Mouse (Mus musculus) left cerebral cortex, adult 8-10 months (tissue): ENCODE measurements around the gene Otop3. TPM values are rescaled to one million over a fixed set of nuclear protein-coding genes. Genes with fewer than 3 reads are reported as not detected.
"Not testable (repeated sequence)": the region's sequence is repeated elsewhere in the genome, so short reads cannot be mapped to it uniquely, and the experiment has no call there.

Experiments used
- DNase-seq, 2 experiments: peaks; one replicate each; pipeline ENCODE4 v3.0.0; 2022; ENCODE audit warnings: low spot score in 2 of 2
- total RNA-seq, 4 experiments: library from RNA; stranded (reverse); gene quantifications; 2 replicates each; pipeline ENCODE4 v1.2.4; 2022

Otop3 gene
- total RNA-seq, 4 experiments from 2014 or later, result 0.26 TPM; not detected in 3

DNA sequence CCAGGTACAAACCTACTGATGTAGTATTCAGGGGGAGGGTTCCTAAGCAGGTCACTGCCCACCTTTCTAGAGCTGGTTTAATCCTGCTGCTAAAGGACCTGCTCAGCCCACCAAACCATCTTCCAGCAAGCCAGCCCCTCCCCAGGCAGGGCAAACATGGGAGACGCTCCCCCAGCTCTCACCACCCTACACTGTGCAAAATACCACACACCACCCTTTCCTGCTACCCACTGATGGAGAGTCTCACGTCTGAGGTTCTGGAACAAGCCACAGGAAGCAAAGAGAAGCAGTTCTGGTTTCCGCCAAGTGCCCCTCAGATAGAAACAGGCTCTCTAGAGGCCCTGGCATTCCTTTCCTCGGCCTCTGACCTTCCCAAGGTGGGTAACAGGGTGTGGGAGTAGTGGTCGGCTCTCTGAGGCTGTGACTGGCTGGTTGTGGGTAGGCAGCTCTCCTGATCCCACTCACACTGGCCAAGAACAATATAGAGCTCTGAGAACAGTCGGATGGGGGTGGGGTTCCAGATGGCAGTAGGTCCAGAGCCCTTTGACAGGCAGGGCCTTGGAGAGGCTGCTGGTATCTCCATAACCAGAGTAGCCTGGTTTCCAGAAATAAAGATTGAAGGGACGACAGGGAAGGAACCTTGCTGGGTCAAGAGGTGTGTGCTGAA is 31.6 kb downstream of the Otop3 start:
- DNase-seq, result no peak

DNA sequence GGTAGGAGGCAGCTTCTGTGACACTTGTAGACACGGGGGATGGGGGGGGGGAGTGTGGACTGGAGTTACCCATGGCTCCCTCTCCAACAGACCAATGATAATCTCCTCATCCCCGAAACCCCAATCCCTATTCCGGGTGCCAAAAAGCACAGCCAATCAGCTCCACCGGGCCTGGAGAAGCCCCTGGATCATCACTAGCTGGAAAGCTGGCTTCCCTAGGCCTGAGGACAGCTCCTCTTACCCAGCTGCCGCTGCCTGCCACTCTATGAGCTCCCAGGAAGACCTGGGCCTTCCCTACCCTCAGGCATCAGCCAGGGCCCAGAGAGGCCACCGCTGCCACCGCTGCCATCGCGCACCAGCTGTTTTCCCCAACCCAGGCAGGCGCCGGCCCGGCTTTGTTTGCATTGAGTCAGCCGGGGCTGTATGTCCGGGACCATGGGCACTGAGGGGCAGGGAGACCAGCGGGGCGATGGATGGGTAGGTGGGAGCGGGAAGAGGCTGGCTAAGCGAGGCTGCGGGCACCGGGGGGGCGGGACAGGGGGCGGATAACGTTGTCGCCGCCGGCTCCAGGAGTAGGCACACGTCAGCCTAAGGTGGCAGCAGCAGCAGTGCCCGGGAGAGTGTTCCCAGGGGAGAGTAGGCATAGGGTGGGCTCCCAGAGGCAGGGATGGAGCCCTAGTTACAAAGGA is 32.3 kb downstream of the Otop3 start:
- DNase-seq, result peak in 1 of 2 experiments; percentile 67

DNA sequence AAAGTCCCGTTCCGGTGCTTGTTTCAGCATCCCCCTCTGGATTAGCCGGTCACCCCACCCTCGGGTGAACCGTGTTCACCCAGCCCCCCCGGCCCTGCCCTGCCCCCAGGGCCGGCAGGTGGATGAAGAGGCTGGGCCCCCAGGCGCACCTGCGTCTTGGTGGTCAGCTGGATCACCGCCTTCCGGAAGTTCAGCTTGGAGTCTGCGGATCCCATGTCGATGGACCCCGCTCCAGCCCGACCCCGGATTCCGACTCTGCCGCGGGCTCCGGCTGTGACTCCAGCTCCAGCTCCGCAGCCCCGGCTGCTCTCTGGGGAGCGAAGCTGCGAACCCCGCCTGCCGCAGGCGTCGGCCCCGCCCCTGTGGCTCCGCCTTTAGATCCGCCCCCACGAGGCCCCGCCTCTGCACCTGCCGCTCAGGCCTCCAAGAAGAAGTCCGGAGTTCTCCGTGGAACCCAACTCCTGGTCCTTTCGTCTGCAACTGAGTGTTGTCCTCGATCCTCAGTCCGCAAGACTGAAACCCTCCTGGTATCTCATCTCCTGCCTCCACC is 32.9 kb downstream of the Otop3 start, which contains the start of gene Hid1:
Gene Hid1 (minus strand): TSS at position 362 of the 550 bp plus-strand sequence.
- DNase-seq, result peak; percentile 76 to 85

DNA sequence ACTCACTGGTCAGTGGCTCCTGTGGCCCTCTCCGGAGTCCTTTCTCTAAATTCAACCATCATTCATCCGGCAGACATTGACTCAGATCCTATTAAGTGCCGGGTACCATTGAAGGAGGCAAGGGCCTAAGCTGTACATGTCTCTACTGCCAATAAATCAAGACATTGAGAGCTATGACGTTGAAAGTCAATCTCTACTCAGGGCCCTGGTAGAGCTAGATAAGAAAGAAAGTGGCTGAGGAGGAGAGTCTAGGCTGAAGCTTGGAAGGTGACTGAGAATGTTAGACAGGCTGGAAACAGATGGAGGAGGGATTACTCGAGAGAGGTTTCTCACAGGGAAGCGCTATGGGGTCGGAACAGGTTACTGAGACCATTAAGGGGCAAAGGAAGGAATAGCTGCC is 35.8 kb downstream of the Otop3 start:
- no peak for DNase-seq

DNA sequence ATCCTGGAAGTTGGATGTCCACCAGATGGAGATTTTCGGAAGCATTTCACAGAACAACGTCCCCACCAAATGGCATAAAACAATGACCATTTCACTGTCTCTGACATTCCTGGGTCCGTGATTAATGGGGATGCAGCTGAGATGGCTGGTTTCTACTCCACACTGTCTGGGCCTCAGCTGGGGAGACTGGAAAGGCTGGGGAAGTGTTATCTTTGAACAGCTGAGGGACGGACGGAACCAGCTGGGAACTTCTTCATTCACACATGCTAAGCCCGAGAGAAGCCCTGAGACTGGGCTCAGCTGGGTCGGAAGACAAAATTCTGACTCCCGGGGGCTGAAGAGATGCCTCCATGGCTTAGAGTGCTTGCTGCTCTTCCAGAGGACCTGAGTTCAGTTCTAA is 36.8 kb downstream of the Otop3 start:
- DNase-seq, result no peak

DNA sequence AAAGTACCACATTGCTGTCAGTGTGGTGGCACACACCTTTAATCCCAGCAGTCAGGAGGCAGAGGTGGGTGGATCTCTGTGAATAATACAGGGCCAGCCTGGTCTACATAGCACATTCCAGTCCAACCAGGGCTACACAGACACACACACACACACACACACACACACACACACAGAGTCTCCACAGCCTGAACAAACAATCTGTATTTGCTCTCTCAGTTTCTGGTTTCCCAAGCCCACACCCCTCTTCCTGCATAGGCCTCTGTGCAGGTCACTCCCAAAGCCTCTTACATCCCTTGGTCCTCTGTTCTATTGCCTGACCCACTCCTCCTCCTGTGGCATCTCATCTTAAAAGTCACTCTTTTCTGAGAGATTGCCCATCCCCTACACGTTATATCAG is 37.5 kb downstream of the Otop3 start:
- DNase-seq, result no peak

DNA sequence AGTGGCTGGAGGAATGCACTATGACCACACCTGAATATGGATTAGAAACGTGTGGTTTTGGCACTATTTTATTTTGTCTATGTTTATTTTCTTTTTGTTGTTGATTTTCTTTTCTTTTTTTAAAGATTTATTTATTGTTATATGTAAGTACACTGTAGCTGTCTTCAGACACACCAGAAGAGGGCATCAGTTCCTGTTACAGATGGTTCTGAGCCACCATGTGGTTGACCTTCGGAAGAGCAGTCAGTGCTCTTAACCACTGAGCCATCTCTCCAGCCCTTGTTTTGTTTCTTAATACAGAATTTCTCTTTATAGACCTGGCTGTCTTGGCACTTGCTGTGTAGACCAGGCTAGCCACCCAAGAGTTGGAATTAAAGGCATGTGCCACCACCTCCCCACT is 38.2 kb downstream of the Otop3 start:
- no peak for DNase-seq

DNA sequence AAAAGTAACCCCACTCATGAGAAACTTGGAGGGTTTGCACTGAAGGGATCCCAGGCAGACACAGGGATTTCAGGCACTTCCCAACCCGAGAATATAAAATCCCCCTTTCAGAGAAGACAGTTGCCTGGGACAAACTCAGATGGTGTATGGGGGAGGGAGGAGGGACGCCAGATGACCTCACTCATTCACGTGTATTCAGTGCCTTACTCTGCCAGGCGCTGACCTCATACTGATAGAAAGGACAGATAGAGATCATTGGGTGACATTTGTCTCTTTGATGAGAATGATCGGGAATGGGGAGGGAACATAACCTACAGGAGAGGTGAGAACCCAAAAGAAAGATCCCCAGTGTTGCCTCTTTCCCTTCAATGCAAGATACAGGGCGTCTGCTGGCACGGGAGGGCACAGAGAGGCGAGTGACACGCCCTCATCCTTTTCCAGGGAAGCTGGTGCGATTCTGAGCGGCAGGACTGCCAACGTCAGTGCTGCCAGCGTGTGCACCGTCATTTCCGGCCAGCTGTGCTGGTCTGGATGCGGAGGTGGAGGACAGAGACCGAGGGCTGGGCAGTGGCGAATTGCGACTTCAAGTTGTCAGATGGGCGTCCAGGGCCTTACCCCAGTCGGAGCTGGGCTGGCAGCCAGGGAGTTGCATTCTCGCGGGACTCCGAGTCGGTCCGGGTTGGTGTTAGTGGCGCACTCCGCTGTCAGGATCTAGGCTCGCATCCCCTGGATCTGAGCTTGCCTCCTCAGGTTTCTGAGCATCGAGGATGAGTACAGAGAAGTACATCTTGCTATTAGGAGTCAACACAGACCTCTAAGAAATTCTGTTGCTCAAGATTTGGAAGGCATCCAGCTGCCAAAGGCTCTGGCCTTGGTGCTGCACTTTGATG is 39.5 kb downstream of the Otop3 start:
- DNase-seq, result peak; percentile 81 to 84

DNA sequence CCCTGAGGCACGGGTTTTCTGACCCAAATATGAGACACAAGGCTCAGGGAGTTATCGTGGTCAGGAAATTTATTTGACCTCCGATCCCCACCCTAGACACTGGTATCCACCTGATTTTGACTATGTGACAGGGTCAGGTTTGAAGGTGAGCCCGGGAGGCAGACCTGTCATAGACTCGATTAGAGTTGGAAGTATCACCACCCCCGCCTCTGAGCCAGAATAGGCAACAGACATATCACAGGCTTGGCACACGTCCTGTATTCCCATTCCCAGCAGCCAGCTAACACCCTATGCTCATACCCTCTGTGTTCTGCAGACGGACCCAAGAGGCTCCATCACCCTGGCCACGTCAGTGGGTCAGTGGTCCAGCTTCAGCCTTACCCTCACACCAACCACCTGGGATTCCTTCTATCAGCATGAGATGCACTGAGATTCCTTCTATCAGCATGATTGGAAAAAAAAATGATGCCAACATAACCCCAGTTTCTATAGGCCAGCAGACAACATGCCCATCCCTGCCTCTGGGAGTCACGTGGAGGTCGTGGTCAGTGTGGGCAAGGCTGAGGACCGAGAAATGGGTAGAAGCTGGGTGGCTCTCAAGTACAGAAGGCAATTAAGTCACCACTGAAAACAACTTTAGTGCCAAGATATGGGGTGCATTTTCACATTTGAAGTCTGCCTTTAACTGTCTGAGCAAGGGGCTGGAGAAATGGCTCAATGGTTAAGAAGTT is 40.3 kb downstream of the Otop3 start:
- peak in 1 of 2 experiments; percentile 76 for DNase-seq

DNA sequence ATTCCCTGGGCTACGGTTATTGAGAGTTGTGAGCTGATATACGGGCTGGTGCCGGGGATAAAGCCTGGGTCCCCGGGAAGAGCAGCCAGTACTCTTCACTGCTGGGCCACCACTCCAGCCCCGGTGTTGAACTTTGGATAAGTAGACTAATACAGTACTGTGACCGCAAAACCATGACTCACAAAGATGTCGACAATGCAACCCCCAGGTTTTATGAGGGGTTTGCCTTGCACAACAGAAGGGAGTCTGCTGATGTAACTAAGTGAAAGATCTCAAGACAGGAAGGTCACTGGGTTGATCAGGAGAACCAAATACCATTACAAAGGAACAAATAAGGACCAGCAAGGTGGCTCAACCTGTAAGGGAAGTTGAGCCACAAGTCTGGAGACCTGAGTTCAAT is 42.2 kb downstream of the Otop3 start:
- DNase-seq, result no peak

DNA sequence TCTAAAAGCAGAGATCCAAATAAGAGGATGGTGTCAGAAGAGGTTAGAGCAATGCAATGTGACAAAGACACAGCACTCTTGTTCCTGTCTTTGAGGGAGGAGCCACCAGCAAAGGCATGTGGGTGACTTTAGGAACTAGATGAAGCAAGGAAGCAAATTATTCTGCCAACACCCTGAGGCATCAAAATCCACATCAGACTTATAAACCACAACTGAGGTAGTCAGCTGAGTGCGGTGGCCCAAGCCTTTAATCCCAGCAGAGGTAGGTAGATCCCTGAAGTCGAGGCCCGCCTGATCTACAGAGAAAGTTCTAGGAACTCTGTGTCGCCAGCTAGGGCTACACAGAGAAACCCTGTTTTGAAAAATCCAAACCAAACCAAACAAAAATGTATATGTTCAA is 42.7 kb downstream of the Otop3 start:
- DNase-seq, result no peak

DNA sequence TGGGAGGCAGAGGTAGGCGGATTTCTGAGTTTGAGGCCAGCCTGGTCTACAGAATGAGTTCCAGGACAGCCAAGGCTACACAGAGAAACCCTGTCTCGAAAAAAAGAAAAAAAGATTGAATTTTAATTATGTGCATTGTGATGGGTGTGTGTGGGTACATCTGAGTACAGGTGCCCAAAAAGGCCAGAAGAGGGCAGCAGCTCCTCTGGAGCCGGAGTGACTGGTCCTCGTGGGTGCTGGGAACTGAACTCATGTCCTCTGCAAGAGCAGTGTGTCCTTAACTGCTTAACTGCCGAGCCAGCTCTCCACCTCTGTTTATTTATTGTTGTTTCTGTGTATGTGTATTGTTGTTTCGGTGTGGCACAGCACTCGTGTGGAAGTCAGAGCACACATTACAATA is 43.3 kb downstream of the Otop3 start:
- no peak for DNase-seq

DNA sequence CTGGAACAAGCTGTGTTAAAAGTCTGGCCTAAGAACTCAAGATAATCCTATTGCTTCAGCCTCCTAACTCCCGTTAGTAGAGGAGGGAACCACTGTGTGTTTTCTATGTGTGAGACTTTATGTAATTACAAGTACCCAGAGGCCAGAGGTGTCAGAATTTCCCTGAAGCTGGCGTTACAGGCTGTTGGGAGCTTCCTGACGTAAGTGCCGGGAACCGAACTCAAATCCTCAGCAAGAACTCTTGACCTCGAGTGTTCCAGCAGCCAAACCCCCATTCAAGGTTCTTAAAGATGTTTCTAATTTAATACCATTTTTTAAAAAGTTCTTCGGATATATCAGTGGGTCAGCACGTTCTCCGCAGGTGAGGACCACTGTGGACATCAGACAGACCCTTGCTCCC is 46.7 kb downstream of the Otop3 start:
- DNase-seq, result no peak

DNA sequence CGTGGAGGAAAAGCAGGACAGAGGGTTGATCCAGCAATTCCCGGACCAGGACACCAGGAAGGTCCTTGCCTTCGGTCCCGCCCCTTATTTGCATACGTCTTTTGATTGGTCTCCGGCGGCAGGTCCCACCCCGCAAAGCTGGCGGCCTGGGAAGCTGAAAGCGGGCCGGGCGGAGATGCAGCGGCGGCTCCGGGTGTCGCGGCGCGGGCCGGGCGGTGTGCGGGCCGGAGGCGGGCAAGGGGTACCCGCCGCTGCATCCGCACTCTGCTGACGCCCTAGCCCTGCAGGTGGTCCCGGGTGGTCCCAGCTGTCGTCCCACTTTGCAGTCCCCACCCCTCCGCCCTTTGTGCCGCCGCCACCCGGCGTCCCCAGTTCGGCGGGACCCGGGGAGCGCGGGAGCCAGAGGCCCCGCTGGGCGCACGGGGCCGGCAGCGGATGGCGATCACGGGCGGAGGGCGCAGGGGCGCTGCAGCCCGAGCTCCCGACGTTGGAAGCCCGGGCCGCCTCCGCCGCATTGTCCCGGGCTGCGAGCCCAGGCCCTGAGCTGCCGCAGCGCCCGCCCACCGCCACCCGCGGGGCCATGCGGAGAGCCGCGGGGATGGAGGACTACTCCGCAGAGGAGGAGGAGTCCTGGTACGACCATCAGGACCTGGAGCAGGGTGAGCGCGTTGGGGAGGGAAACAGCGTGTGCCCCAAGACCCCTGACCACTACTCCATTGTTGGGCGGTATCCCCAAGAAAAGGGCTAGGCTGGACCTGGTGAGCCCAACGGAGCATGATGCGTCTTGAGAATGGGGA is 47.4 kb downstream of the Otop3 start, which contains the start of gene Cdr2l:
Gene Cdr2l (plus strand): TSS at position 174 of the 797 bp plus-strand sequence.
- DNase-seq, result peak; percentile 72 to 82

DNA sequence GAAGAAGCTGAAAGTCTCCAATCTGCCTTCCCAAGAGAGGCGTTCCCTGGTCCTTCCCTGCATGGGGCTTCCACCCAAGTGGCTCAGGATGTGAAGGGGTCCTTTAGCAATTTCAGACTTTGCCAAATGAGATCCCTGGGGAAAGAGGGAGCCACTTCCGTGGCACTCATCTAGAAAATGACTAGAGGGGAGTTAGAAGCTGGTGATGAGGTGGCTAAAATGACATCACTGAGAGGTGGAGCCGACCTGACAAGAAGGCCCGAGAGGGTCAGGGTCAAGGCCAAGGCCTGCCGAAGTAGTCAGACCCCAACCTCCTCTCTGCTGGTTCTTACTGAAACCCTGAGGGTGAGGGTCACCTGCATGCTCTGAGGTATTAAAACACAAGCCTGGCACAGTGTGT is 48.4 kb downstream of the Otop3 start:
- DNase-seq, result no peak

DNA sequence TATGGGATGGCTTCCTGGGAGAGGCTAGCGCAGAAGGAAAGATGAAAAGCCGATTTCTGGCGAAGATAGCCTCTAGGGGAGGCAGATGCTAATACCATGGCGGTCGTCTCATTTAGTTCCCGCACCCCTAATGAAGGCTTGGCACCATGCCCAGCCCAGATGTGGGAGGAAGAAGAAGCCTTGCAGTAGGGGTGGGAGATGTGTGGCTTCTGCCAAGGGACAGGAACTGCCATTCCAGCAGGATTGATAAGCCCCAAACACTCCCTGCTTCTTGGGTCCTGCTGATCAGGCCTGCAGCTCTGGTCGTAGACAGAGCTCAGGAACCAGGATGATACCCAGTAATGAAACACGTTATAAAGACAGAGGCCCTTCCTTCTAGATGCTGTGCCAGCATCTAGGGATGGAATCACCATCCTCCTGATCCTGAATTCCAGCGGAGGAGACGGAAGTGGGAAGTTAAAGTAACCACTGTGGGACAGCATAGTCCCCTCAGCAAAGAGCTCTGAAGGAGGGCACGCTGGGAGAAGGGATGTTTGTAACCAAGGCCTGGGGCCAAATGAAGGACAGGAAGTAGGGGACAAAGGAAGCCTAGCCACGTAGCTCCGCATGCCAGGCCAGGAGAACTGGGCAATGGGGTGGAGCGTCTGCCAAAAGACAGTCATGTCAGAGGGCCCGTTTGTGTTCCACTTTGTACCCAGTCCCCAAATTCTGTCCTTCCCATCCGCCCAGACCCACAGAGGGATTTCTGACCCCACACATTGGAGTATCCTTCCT is 49.4 kb downstream of the Otop3 start:
- peak in 1 of 2 experiments; percentile 59 for DNase-seq

DNA sequence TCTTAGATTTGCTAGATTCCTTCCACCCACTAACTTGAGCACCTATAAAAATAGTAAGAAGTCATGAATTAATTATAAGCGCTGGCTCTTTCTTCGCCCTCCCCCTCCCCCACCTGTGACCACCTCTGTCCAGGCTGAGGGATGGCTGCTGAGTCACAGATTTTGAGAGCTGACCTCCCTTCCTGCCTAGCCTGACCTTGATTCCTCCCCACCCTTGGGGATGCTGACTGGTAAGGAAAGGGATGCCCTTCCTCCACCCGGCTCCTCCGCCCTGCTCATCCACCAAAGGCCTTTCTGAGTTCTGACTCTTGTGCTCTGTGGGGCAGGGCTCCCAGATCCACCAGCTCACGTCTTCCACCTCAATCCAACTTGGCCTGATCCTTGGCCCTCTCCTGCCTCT is 50.1 kb downstream of the Otop3 start:
- no peak for DNase-seq

DNA sequence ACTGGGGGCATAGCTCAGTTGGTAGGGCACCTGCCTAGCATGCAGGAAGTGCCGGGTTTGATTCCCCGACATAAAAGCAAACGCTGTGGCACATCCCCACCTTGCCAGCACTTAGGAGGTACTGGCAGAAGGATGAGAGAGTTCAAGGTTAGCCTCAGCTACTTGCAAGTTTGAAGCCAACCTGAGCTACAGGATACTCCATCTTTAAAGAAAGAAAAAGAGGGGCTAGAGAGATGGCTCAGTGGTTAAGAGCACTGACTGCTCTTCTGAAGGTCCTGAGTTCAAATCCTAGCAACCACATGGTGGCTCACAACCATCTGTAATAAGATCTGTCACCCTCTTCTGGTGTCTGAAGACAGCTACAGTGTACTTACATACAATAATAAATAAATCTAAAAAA is 52.3 kb downstream of the Otop3 start:
- not testable (repeated sequence) for DNase-seq

DNA sequence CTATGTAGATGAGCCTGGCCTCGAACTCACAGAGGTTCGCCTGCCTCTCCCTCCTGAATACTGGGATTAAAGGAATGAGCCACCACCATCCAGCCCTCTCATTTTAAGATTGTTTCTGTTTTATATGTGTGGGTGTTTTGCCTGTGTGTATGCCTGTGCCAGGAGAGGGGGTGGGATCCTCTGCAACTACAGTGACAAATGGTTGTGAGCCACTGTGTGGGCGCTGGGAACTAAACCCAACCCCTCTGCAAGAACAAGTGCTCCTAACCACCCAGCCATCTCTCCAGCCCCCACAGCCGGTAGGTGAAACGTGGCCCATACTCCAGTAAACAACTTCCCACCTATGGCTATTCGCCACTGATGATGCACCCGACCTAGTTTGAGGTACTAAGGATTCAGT is 56.8 kb downstream of the Otop3 start:
- no peak for DNase-seq
